Mouse (Mus musculus) retina, postnatal 7 days (tissue): ENCODE measurements around the gene Sept1.
"Not testable (repeated sequence)": the region's sequence is repeated elsewhere in the genome, so short reads cannot be mapped to it uniquely, and the experiment has no call there.

ENCODE experiments used
- DNase-seq: peaks from one replicate; pipeline ENCODE4 v3.0.0-alpha.2; 2012; ENCODE audit warnings: low read depth, low spot score

Sept1 gene

DNA sequence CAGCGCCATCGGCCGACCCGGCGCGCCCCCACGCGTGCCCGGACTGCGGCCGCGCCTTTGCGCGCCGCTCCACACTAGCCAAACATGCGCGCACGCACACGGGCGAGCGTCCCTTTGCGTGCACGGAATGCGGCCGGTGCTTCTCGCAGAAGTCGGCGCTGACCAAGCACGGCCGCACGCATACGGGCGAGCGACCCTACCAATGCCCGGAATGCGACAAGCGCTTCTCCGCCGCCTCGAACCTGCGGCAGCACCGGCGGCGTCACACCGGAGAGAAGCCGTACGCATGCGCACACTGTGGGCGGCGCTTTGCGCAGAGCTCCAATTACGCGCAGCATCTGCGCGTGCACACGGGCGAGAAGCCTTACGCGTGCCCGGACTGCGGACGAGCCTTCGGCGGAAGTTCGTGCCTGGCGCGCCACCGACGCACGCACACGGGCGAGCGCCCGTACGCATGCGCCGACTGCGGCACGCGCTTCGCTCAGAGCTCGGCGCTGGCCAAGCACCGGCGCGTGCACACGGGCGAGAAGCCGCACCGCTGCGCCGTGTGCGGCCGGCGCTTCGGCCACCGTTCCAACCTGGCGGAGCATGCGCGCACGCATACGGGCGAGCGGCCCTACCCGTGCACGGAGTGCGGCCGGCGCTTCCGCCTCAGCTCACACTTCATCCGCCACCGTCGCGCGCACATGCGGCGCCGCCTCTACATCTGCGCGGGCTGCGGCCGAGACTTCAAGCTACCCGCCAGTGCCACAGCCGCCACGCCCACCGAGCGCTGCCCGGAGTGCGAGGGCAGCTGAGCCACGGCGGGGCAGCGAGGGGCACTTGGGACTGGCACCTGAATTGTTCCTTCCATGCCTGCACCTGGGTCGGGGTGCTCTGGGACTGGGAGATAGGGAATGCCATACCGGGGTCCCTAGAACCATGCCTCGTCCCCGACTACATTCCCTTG is 21.2 kb upstream of the Sept1 start:
- DNase-seq = peak; percentile 95

- DNase-seq = no peak
Observed at GRCm38 (mm10) chr7:127253341-127253740, 20.4 kb upstream of the Sept1 start.

DNA sequence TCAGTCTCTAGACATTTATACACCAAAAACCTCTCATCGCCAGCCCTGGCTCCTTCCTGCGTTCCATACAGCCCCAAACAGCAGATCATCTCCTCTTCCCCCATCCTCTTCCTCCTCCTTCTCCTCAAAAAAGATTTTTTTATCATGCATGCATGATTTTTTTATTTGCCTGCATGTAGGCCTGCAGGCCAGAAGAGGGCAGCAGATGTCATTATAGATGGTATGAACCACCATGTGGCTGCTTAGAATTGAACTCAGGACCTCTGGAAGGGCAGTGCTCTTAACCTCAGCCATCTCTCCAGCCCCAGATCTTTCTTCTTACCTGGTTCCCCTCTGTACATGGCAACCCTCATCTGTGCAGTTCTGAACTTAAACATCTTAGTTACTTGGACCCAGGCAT is 19.5 kb upstream of the Sept1 start:
- DNase-seq = no peak

GRCm38 (mm10) chr7:127250511-127250910 is 17.6 kb upstream of the Sept1 start:
- DNase-seq = not testable (repeated sequence)

DNA sequence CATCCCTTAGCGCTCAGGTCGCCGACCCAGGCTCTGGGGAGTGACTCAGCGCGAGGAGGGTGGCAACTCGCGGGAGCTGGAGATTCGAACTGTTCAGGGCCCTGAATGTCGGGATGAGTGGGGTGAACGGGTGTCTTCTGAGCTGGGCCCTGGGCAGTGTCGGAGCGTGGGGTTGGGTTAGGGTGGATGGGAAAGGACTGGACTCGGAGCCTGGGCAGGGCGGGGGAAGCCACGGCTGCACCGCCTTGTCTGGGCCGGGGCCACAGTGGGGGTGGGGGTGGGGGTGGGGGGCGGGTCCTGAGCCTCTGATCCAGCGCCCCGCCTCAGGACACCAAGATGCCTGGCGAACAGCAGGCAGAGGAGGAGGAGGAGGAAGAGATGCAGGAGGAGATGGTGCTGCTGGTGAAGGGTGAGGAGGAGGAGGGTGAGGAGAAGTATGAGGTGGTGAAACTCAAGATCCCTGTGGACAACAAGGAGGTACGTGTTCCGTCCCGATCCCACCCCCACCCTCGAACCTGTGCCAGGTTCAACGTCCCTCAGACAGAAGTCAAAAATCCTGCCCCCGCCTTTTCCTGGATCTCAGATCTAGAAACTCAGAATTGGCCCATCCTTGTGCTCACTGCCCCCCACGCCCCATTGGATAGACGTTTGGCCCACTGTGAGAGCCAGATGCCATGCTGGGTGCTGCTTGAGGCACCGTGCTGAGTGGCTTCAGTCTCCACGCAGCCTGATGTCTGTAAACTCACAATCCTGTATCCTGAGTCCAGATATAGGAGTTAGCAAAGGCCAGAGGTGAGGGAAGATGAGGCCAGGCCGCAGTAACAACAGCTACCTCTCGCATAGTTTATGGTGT is 12.0 kb upstream of the Sept1 start:
- no peak for DNase-seq

GRCm38 (mm10) chr7:127243870-127244657 is 11.1 kb upstream of the Sept1 start, which contains the start of gene Zfp771:
Zfp771 (plus strand) TSS chr7:127244274.
- DNase-seq = peak; percentile 81

GRCm38 (mm10) chr7:127243361-127243867 is 10.5 kb upstream of the Sept1 start:
- no peak for DNase-seq

- DNase-seq = no peak
Observed at GRCm38 (mm10) chr7:127234777-127235176, 1.8 kb upstream of the Sept1 start.

DNA sequence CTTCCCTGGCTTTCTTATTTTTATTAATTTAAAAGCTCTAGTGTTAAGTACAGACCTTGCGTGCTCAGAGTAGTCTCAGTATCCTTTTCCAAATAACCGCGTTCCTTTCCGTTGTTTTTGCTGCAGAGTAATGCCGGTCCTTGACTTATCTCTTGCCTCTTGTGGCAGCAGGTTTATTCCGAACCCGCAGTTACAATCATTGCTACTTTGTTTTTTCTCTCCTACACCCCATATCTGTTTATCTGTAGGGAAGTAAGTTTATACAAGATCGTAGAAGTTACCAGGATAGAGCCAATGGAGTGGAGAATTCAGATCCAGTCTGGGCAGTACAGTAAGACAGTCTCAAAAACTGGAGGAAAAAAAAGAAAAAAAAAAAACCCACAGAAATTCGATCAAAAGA is 835 bp upstream of the Sept1 start:
- DNase-seq = no peak

DNA sequence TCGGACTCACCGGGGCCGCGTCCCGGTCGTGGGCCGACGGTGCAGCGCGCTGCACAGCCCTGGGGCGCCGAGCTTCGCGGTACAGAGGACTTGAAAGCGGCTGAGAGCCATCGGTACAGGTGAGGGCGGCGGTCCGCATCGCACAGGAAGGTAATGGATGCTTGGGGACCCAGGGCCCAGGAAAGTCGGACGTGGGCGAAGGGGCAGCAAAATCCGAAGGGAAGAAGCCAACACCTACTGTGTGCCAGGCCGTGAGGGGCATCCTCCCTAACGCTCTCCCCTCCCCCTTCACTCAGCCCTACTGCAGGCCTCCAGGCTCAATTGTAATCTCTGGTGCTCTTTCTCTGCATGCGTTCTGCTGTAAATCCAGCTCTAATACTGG is 429 bp upstream of the Sept1 start:
- DNase-seq = no peak

DNA sequence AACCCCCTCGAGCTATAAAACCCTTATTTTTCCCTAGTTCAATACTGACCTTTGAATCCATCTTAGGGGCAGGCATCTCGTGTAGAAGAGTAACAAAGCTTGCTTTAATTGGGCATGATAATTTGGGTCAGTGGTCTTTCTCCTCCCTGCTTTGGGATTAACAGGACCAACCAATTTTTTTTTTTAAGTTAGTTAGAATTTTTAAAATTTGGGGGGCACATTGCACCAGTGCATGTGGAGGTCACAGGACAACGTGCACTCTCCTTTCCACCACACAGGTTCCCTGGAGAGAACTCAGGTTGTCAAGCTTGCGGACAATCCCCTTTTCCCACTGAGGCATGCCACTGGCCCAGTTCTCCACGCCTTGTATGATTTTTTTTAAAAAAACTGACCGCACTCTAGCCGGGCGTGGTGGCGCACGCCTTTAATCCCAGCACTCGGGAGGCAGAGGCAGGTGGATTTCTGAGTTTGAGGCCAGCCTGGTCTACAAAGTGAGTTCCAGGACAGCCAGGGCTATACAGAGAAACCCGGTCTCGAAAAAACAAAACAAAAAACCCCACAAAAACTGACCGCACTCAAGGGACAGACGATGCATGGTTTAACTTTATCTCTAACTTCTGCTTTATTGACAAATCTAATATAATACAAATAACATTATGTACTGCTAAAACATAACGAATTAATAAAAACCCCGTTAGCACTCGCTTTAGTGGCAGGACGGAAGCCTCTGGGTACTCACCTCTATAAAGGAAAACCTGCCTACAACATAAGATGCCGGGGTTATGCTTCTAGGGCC is 906 bp downstream of the Sept1 start:
- no peak for DNase-seq

- no peak for DNase-seq
Observed at GRCm38 (mm10) chr7:127231376-127231775, 1.6 kb downstream of the Sept1 start.

DNA sequence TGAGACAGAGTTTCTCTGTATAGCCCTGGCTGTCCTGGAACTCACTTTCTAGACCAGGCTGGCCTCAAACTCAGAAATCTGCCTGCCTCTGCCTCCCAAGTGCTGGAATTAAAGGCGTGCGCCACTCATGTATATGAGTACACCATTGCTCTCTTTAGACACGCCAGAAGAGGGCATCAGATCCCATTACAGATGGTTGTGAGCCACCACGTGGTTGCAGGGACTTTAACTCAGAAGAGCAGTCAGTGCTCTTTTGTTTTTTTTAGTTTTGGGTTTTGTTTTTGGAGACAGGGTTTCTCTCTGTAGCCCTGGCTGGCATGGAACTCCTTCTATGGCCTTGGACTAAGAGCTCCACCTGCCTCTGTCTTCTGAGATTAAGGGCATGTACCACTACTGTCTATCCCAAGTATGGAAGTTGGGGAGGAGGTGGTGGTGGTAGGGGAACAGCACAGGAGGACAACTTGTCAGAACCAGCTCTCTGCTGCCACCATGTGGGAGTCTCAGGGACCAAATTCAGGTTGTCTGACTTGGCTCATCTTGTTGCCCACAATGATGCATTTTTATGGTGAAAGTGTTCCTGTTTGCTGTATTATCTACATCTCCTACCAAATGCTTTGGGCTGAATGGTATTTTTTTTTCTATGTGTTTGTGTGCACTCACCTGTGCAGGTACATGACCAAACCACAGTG is 4.2 kb downstream of the Sept1 start:
- DNase-seq = peak; percentile 65

GRCm38 (mm10) chr7:127225147-127225995 is 7.6 kb downstream of the Sept1 start:
- no peak for DNase-seq

- DNase-seq = no peak
Observed at GRCm38 (mm10) chr7:127224616-127225015, 8.3 kb downstream of the Sept1 start.

DNA sequence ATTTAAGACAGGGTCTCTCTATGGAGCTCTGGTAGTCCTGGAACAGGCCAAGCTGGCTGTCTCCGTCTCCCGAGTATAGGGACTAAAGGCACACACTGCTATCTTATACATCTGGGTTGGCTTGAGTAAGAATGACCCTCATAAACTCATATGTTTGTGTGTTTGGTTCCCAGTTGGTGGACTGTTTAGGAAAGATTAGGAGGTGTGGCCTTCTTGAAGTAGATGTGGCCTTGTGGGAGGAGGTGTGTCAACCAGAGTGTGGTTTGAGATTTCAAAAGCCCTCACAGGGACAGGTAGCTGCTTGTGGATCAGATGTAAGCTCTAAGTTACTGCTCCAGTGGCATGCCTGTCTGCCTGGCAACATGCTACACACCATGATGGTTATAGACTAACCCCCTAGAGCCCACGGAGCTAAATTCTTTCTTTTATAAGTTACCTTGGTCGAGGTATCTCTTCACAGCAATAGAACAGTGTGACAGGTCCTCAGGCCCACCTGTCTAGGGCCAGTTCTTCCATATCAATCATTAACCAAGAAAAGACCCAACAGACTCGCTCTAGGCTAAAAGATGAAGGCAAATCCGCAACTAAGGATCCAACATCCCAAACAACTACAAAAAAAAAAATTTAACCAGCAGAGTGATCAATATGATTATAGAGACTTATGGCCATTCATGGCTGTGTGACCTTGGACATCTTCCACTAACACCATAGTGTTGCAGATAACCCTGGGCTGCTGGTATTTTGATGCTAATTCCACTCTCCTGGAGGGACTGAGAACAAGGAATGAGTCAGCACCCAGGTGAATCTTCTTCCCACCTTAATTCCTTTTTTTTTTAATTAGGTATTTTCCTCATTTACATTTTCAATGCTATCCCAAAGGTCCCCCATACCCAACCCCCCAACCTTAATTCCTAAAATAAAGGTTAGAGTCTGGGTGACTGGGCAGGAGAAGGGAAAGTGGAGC is 9.1 kb downstream of the Sept1 start:
- DNase-seq = no peak

- no peak for DNase-seq
Observed at GRCm38 (mm10) chr7:127223106-127223505, 9.8 kb downstream of the Sept1 start.

GRCm38 (mm10) chr7:127220440-127220839 is 12.5 kb downstream of the Sept1 start:
- no peak for DNase-seq
